ENCODE assay signal across 27 mouse cellular contexts in the genomic region with DNA sequence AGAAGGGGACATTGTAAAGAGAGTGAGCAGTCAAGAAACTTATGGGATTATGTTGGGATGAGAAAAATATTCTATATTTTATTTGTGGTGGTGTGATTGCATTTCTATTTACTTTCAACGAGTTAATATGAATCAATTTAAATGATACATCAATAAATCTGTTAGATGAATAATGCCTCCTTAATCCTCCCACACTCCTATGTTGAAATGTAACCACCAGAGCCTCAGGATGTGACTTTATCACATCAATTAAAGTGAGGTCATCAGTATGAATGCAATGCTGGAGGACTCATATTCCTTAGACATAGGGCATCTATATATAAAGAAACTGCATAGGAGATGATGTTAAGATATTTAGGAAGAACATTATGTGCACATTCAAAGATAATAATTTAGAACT.
"Had no signal": no experiment of that assay in that cellular context is flagged by ENCODE, and none has a peak within 500 bp of the region (broad histone marks: within the 10 kb centered on the region; RNA-seq: fewer than 3 reads in every experiment).

No protein-coding gene starts in this region.

- DNase-seq: cerebellum, adult 9-10 months; cerebellum, adult 9-11 months; cerebellum, postnatal 10 days; cerebellum, postnatal 14 days; cerebellum, postnatal 25 days; cerebellum, postnatal 36 days; embryo, embryonic 11 days; forebrain, postnatal 0 days; gastrocnemius, adult 2 months; gastrocnemius, postnatal 10 days; gastrocnemius, postnatal 14 days; gastrocnemius, postnatal 25 days; gastrocnemius, postnatal 36 days; heart, adult 11 months; heart, adult 18-20 months; heart, adult 2 months had no signal

- H3K4me3 ChIP-seq: embryonic facial prominence, embryonic 10.5 days; embryonic facial prominence, embryonic 12.5 days; embryonic facial prominence, embryonic 13.5 days; embryonic facial prominence, embryonic 15.5 days; erythroblast, embryonic 14.5 days; forebrain, embryonic 10.5 days; forebrain, embryonic 12.5 days; forebrain, embryonic 13.5 days; forebrain, embryonic 15.5 days; gastrocnemius, adult 2 months; heart, adult 2 months had no signal

- ATAC-seq: forebrain, embryonic 13.5 days; forebrain, embryonic 14.5 days; forebrain, embryonic 15.5 days; forebrain, embryonic 16.5 days; forebrain, postnatal 0 days had no signal

- H3K36me3 ChIP-seq: embryonic facial prominence, embryonic 10.5 days; embryonic facial prominence, embryonic 12.5 days; embryonic facial prominence, embryonic 13.5 days; embryonic facial prominence, embryonic 15.5 days; forebrain, embryonic 10.5 days; forebrain, embryonic 12.5 days; forebrain, embryonic 15.5 days had no signal

- H3K9ac ChIP-seq: embryonic facial prominence, embryonic 12.5 days; embryonic facial prominence, embryonic 13.5 days; embryonic facial prominence, embryonic 15.5 days; forebrain, embryonic 12.5 days; forebrain, embryonic 13.5 days; forebrain, embryonic 15.5 days; forebrain, postnatal 0 days had no signal

- H3K27me3 ChIP-seq: embryonic facial prominence, embryonic 12.5 days; embryonic facial prominence, embryonic 13.5 days; embryonic facial prominence, embryonic 15.5 days; forebrain, embryonic 12.5 days; forebrain, embryonic 13.5 days; forebrain, embryonic 15.5 days had no signal

- H3K9me3 ChIP-seq: embryonic facial prominence, embryonic 10.5 days; embryonic facial prominence, embryonic 12.5 days; embryonic facial prominence, embryonic 13.5 days; embryonic facial prominence, embryonic 15.5 days; forebrain, embryonic 10.5 days; forebrain, embryonic 12.5 days; forebrain, embryonic 13.5 days; forebrain, embryonic 15.5 days had no signal

- H3K4me2 ChIP-seq: embryonic facial prominence, embryonic 12.5 days; embryonic facial prominence, embryonic 13.5 days; embryonic facial prominence, embryonic 15.5 days; forebrain, embryonic 12.5 days; forebrain, embryonic 13.5 days; forebrain, embryonic 15.5 days had no signal

- H3K4me1 ChIP-seq: embryonic facial prominence, embryonic 10.5 days; embryonic facial prominence, embryonic 12.5 days; embryonic facial prominence, embryonic 13.5 days; embryonic facial prominence, embryonic 15.5 days; forebrain, embryonic 10.5 days; forebrain, embryonic 12.5 days; forebrain, embryonic 13.5 days; forebrain, embryonic 15.5 days had no signal

- H3K27ac ChIP-seq: embryonic facial prominence, embryonic 10.5 days; embryonic facial prominence, embryonic 12.5 days; embryonic facial prominence, embryonic 13.5 days; embryonic facial prominence, embryonic 15.5 days; forebrain, embryonic 10.5 days; forebrain, embryonic 12.5 days; forebrain, embryonic 13.5 days; forebrain, embryonic 15.5 days; gastrocnemius, adult 2 months; heart, adult 2 months had no signal
